In genomic region chr16:96901234-96902014, GRCm38 (mm10) we compare ENCODE assay signal across 13 mouse cellular contexts.
"Had no signal": no experiment of that assay in that cellular context is flagged by ENCODE, and none has a peak within 500 bp of the region (broad histone marks: within the 10 kb centered on the region; RNA-seq: fewer than 3 reads in every experiment).

No protein-coding gene starts in this region.

- ATAC-seq: midbrain, embryonic 16.5 days had no signal

- H3K9me3 ChIP-seq: limb, embryonic 10.5 days; liver, embryonic 15.5 days; midbrain, embryonic 12.5 days had no signal

- H3K4me3 ChIP-seq: left cerebral cortex, adult 2 months; limb, embryonic 10.5 days; liver, embryonic 15.5 days; midbrain, embryonic 12.5 days had no signal

- H3K27ac ChIP-seq: left cerebral cortex, adult 2 months; limb, embryonic 10.5 days; liver, embryonic 15.5 days; midbrain, embryonic 12.5 days; stomach, postnatal 0 days had no signal

- H3K4me2 ChIP-seq: liver, embryonic 11.5 days; liver, embryonic 15.5 days; lung, embryonic 14.5 days; midbrain, embryonic 12.5 days had no signal

- H3K27me3 ChIP-seq: midbrain, embryonic 12.5 days had no signal

- DNase-seq: kidney, postnatal 25 days; lung, embryonic 14.5 days; lung, postnatal 14 days; right cerebral cortex, postnatal 14 days; thymus, adult 18-20 months; thymus, postnatal 25 days had no signal

- H3K9ac ChIP-seq: liver, embryonic 15.5 days; lung, embryonic 14.5 days; midbrain, embryonic 12.5 days had no signal

- H3K36me3 ChIP-seq: limb, embryonic 10.5 days; liver, embryonic 15.5 days; midbrain, embryonic 12.5 days had no signal
